Comparison of ENCODE assay signal across 8 mouse cellular contexts in the genomic region with DNA sequence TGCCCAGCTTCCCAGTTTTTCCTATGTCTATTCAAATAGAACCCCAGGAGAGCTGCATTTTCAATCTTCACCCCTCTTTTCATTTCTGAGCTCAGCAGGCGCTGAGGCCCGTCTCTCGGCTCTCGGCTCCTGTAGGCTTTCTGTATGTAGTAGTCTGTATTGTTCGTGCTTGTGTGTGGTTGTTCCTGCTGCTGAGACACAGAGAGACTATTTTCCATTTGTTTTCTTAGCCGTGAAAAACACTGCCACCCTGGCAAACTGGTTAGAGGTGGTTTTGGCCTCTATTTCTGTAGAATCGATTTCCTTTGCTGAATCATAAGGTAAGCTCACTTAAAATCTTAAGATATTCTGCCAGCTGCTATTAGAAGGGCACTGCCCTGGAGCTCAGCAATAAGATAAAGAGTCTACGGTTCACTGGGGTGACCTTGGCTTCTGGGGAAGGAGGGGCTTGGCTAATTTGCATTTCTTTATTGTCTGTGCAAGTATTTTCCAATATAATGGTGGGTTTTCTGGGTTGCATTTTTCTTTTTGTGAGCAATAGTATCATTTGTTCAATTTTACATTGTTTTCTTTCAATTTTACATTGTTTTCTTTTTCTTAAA. TPM values are rescaled to one million over a fixed set of nuclear protein-coding genes. Genes with fewer than 3 reads are reported as not detected.
DNase-seq lines count a peak whose midpoint lies in the region; ATAC-seq and TF ChIP-seq lines count a peak whose summit lies in the region.

Gene Igsf8, plus strand, starts transcription at position 165 of the 602 bp plus-strand sequence.

- H3K36me3 ChIP-seq in heart, postnatal 0 days (replicated peaks; ENCODE audit: control insufficient read depth, insufficient read depth, low read length): no peaks in the 10 kb centered on the region
- no peaks in the 10 kb centered on the region for H3K36me3 ChIP-seq in limb, embryonic 11.5 days (ENCODE audit: control insufficient read depth, insufficient read depth, low read length)
- no peaks in the 10 kb centered on the region for H3K36me3 ChIP-seq in neural tube, embryonic 14.5 days (ENCODE audit: control insufficient read depth, insufficient read depth, low read length)

- 49% methylated on average over 8 of the region's 8 CpGs for WGBS in heart, postnatal 0 days
- 73% methylated on average over 8 of the region's 8 CpGs for WGBS in limb, embryonic 11.5 days
- WGBS in neural tube, embryonic 14.5 days: 15% methylated on average over 8 of the region's 8 CpGs

- no peak for TF ChIP-seq EP300 in heart, postnatal 0 days (IDR thresholded peaks at IDR 0.05; ENCODE audit: low read depth)

- intact Hi-C loops in left cerebral cortex, adult 2 months (cut with DNase I): no loop called here

- no peak within 1 kb of the TSS for H3K27ac ChIP-seq in left cerebral cortex, adult 2 months
- peak within 1 kb of the TSS; percentile 65 for H3K27ac ChIP-seq in heart, postnatal 0 days (ENCODE audit: low read depth)
- H3K27ac ChIP-seq in limb, embryonic 11.5 days (replicated peaks; ENCODE audit: low read depth, low read length): no peak within 1 kb of the TSS
- H3K27ac ChIP-seq in neural tube, embryonic 14.5 days (ENCODE audit: low read depth, low read length): peak within 1 kb of the TSS; percentile 16; the same call in 1 of the 2 replicates

- H3K9ac ChIP-seq in heart, postnatal 0 days (replicated peaks; ENCODE audit: low read depth, low read length): no peak within 1 kb of the TSS
- no peak within 1 kb of the TSS for H3K9ac ChIP-seq in limb, embryonic 11.5 days (ENCODE audit: low read length)
- no peak within 1 kb of the TSS for H3K9ac ChIP-seq in neural tube, embryonic 14.5 days (replicated peaks; ENCODE audit: low read depth, low read length)

- H3K9me3 ChIP-seq in heart, postnatal 0 days (replicated peaks; ENCODE audit: control insufficient read depth, low read length): no peaks in the 10 kb centered on the region
- no peaks in the 10 kb centered on the region for H3K9me3 ChIP-seq in limb, embryonic 11.5 days (ENCODE audit: control insufficient read depth, low read length)
- 0 out of 2 replicates have a peak, but pooled peaks cover 3% of the 10 kb centered on the region for H3K9me3 ChIP-seq in neural tube, embryonic 14.5 days (ENCODE audit: control insufficient read depth, low read length)

- no peak for TF ChIP-seq CTCF in left cerebral cortex, adult 2 months (IDR thresholded peaks at IDR 0.05)
- TF ChIP-seq CTCF in brain, embryonic 14.5 days (IDR thresholded peaks at IDR 0.05; ENCODE audit: borderline replicate concordance, extremely low read depth, insufficient read depth, insufficient read length): no peak
- no peak for TF ChIP-seq CTCF in heart, postnatal 0 days (IDR thresholded peaks at IDR 0.05; ENCODE audit: low read depth)

- no peak within 1 kb of the TSS for H3K4me3 ChIP-seq in left cerebral cortex, adult 2 months
- H3K4me3 ChIP-seq in heart, postnatal 0 days (ENCODE audit: low read depth, low read length): no peak within 1 kb of the TSS
- H3K4me3 ChIP-seq in limb, embryonic 11.5 days (ENCODE audit: low read depth, low read length): no peak within 1 kb of the TSS
- H3K4me3 ChIP-seq in neural tube, embryonic 14.5 days (ENCODE audit: low read depth, low read length): no peak within 1 kb of the TSS

- H3K27me3 ChIP-seq in heart, postnatal 0 days (ENCODE audit: control insufficient read depth, insufficient read depth, low read length): no peaks in the 10 kb centered on the region
- H3K27me3 ChIP-seq in limb, embryonic 11.5 days (ENCODE audit: control insufficient read depth, insufficient read depth, low read length): no peaks in the 10 kb centered on the region
- H3K27me3 ChIP-seq in neural tube, embryonic 14.5 days (ENCODE audit: control insufficient read depth, insufficient read depth, low read length): no peaks in the 10 kb centered on the region

- no peak for TF ChIP-seq POLR2A in brain, embryonic 14.5 days (IDR thresholded peaks at IDR 0.05; ENCODE audit: borderline replicate concordance, extremely low read depth, insufficient read depth, insufficient read length, poor library complexity, severe bottlenecking)

- no peak for DNase-seq in left cerebral cortex, adult 2 months (ENCODE audit: extremely low spot score in 1 of 2, low spot score in 2 of 2)
- DNase-seq in left cerebral cortex, adult 9 months (ENCODE audit: low spot score in 2 of 2): no peak
- peak; percentile 73 for DNase-seq in brain, embryonic 14.5 days (ENCODE audit: low read depth)
- no peak for DNase-seq in heart, postnatal 0 days (ENCODE audit: low spot score)
- no peak for DNase-seq in limb, embryonic 11.5 days (ENCODE audit: low spot score)
- no peak for DNase-seq in thymus, postnatal 25 days
- no peak for DNase-seq in cerebellum, postnatal 10 days

- no peak for ATAC-seq in heart, postnatal 0 days (ENCODE audit: insufficient read depth, low read depth)
- ATAC-seq in limb, embryonic 11.5 days (ENCODE audit: insufficient number of reproducible peaks, low FRiP score, low TSS enrichment, low read depth): no peak
- no peak for ATAC-seq in neural tube, embryonic 14.5 days (ENCODE audit: low read depth)

- no peaks in the 10 kb centered on the region; the same call in 1 of the 2 replicates for H3K4me1 ChIP-seq in heart, postnatal 0 days (ENCODE audit: control insufficient read depth, insufficient read depth)
- no peaks in the 10 kb centered on the region for H3K4me1 ChIP-seq in limb, embryonic 11.5 days (ENCODE audit: control insufficient read depth, insufficient read depth, low read length)
- peaks cover 5% of the 10 kb centered on the region; the same call in 1 of the 2 replicates for H3K4me1 ChIP-seq in neural tube, embryonic 14.5 days (ENCODE audit: control insufficient read depth, insufficient read depth, low read length)

- H3K4me2 ChIP-seq in heart, postnatal 0 days (ENCODE audit: low read depth, low read length): no peak within 1 kb of the TSS
- H3K4me2 ChIP-seq in limb, embryonic 11.5 days (ENCODE audit: low read depth, severe bottlenecking): no peak within 1 kb of the TSS
- H3K4me2 ChIP-seq in neural tube, embryonic 14.5 days (ENCODE audit: low read depth, low read length): no peak within 1 kb of the TSS

RNA-seq across cellular contexts. Expression of gene Igsf8, which starts in this region (rescaled TPM):
- total RNA-seq in left cerebral cortex, adult 2 months (2021): 100 to 1,000 TPM; 257 to 260 TPM
- 110 and 207 TPM in 2 replicates for polyA plus RNA-seq in brain, embryonic 14.5 days (2012; rRNA removed)
- 22.1 and 30.8 TPM in 2 replicates for total RNA-seq in heart, postnatal 0 days (2014; rRNA removed; ENCODE audit: low replicate concordance)
- polyA plus RNA-seq in heart, postnatal 0 days (2015; fragmentation: Nextera tagmentation; extraction: Ambion mirVana): 11.4 and 12.6 TPM in 2 replicates
- polyA plus RNA-seq in limb, embryonic 11.5 days (2014; fragmentation: Nextera tagmentation; extraction: Ambion mirVana): 31.9 and 35.4 TPM in 2 replicates
- polyA plus RNA-seq in neural tube, embryonic 14.5 days (2014; fragmentation: Nextera tagmentation; extraction: Ambion mirVana): 66.2 and 72.2 TPM in 2 replicates

Comparison
In these comparisons a context has a peak if more than half of its experiments do, and no peak if none do; other contexts are left out.
1. H3K27ac ChIP-seq: peak in heart, postnatal 0 days (single experiment) and neural tube, embryonic 14.5 days (single experiment); none in left cerebral cortex, adult 2 months (single experiment) and limb, embryonic 11.5 days (single experiment).